Mouse (Mus musculus): Measurements from ENCODE around the gene Aoc1.
A peak's percentile ranks its signal among the peaks of the same experiment; 100 is the strongest.
"Not testable (repeated sequence)": the region's sequence is repeated elsewhere in the genome, so short reads cannot be mapped to it uniquely, and the experiment has no call there.

Aoc1 gene

GRCm38 (mm10) chr6:48861616-48862280, 10.9 kb upstream of the Aoc1 start:
- DNase-seq (ENCODE audit: low spot score), result no peak

DNA sequence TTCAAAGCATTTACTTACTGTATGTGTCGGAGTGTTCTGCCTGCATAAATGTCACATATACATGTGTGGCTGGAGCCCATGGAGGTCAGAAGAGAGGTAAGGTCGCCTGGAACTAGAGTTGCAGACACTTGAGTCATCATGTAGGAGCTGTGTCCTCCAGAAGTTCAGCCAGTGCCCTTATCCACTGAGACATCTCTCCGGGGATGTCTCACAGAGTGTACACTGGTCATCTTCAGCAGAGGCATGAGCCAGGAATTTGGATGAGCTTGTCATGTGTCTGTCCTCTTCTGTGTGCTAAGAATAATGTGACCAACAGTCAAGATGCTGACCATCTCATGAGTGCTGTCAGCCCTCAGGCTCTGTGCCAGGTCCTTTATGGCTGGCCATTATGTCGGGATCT, 9.9 kb upstream of the Aoc1 start:
- DNase-seq (ENCODE audit: low spot score), result no peak

DNA sequence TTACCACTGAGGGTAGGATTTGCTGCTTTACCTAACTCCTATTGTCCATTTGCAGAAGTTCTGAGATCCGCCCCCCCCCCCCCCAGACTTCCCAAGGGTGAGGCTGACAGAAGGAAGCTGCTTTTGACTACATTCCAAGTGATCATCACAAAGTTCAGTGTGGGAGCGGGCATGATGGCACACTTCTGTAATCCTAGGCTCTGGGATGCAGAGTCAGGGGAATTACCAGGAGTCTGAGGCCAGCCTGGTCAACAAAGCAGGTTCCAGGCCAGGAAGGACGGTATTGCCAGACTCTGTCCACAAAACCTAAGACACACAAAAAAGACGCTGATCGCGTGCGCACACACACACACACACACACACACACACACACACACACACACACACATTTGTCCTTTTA, 9.2 kb upstream of the Aoc1 start:
- no peak for DNase-seq (ENCODE audit: low spot score)

- no peak for DNase-seq (ENCODE audit: low spot score)
Measured at GRCm38 (mm10) chr6:48864181-48864580, 8.5 kb upstream of the Aoc1 start.

- no peak for DNase-seq (ENCODE audit: low spot score)
Measured at GRCm38 (mm10) chr6:48864723-48865122, 8.0 kb upstream of the Aoc1 start.

DNA sequence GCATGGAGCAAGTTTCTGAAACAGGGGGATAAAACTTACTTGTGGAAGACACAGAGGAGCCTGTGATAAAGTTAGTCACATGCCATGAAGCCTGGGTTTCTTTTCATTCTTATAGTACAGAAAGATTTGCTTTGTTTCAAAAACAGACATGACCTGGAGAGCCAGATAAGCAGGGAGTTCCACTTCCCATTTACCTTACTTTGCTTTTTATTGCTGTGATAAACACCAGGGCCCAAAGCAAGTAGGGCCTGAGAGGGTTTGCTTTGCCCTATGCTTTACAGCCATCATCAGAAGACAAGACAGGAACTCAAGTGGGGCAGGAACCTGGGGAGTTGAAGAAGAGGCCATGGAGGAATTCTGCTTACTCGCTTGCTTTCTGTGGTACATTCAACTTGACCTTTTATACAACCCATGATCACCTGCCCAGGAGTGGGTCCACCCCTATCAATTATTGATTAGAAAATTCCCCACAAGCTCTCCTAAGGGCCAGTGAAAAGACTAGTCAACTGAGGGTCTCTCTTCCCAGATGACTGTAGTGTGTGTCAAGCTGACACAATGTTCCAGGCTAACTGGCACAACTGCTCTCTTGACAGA, 7.4 kb upstream of the Aoc1 start:
- no peak for DNase-seq (ENCODE audit: low spot score)

DNA sequence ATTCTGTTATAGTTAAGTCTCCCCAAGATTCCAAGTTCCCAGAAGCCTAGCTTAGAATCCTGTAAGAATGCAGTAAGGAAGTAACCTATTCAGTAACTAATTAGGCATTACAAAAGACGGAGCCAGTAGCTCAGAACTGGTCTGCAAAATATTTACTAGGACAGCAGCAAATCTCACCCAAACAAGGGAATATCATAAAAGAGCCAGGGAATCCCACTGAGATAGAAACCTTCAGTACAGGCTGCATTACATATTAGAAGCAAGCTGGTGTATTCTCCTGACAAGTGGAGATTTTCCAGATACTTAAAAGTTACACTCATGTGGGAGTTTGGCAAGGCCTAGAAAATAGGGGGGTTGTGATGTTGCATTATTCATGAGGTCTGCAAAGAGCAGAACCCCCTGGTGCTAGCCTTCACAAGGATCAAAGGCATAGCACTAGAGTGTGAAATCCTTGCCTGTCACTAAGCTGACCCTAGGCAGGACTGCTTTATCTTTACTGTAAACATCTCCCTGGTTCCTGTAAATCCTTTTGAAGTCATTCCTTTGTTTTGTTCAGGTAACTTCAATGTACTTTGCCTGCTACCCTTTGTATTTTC, 6.2 kb upstream of the Aoc1 start:
- not testable (repeated sequence) for DNase-seq (ENCODE audit: low spot score)

- no peak for DNase-seq (ENCODE audit: low spot score)
Measured at GRCm38 (mm10) chr6:48867158-48867557, 5.5 kb upstream of the Aoc1 start.

GRCm38 (mm10) chr6:48869774-48870173, 2.9 kb upstream of the Aoc1 start:
- no peak for DNase-seq (ENCODE audit: low spot score)

GRCm38 (mm10) chr6:48874576-48874975, 1.9 kb downstream of the Aoc1 start:
- DNase-seq (ENCODE audit: low spot score), result no peak

DNA sequence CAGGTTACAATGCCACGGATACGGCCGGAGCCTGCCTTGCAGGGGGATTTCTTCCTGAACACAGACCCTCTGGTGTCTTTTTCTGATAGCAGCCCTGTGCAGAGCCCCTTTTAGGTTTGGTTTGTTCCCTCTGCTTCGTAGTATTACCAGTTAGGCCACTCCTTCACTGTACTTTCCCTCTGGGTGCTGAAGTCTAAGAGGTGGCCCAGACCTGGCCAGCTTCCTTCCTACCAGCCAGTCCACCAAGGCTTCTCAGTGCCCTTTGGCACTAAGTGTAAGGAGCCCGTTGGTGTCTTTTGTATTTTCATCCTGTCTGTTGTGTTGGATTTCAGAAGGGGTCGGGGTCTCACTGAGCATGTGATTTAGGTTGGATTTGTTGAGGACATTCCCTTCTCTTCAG, 2.8 kb downstream of the Aoc1 start:
- no peak for DNase-seq (ENCODE audit: low spot score)

DNA sequence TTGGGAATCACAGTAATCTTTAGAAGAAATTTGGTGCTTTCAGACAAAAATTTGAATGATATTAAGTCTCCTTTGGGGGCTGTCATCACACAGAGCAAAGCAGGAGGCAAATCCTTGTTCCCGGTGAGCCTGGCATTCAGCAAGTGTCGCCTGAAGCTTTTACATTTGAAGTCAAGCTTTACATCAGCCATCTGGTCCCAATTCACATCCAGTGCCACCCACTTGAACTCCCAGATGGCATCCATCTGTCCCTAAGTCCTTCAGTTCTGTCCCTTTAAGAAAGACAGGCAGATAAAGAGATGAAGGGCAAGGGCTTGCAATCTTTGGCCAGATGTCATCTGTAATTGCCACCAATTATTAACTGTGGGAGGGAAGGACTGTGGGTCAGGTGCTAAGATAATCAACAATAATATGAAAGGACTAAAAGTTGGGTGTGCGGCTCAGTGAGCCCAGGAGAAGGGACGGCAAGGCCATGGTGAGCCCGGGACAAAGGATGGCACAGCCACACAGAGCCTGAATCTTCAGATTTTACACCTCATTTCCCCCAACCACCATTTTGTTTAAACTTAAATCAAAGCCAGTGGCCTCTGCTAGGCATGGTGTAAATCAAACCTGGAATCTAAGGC, 3.9 kb downstream of the Aoc1 start:
- DNase-seq (ENCODE audit: low spot score), result peak; percentile 49

DNA sequence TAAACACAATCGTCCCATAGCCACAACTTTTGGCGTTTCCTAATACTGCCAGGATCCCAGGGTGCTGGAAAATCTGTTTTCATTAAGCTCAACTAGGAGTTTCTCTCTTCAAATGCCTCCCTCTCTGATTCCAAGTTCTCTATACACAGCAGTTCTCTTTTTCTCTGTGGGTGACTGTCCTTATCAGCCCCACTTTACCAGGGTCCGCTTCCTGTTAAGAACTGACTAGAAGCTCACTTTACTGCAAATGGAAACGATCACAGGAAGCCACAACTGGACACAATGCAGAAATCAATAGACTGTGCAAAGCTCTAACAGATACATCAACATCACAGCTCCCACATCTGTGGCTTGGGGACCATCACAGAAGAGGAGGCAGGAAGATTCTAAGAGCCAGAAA, 21.5 kb downstream of the Aoc1 start:
- no peak for DNase-seq (ENCODE audit: low spot score)

DNA sequence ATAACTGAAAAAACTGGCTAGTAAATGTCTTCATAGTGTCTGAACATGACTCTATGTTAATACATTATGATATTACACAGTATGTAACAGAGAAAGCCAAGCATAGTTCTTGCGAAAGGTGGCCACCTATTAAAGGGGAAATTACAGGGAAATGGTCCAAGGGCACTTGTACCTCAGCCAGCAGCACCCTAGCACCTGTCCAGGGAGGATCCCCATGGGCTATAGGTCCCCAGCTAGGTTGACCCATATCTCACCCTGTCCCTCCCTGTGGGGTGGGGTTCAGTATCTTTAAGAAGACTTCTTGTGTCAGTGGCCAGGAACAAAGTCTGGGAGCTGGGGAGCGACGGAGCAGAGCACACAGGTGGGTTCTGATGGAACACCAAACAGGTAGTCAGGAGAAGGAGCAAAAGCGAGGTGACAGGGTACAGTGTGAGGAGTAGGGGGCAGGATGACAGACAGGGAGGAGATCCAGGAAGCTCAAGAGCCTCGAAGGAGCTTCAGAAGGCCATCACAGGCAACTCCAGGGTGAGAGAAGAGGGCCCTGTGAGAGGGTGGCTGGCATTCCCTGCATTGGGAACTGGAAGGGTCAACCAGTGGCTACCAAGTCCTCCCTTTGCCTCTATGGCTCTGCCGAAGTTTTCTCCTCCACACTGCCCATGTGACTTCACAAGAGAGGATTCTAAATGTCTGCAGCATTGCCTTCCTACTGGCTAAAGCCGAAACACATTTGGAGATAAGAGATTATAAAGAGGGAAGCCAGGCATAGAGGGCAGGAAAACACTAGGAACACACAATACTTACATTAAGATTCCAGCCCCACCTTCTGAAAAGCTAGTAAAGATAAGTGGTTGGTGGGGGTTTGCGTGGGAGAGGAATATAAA, 22.5 kb downstream of the Aoc1 start:
- DNase-seq (ENCODE audit: low spot score), result no peak

DNA sequence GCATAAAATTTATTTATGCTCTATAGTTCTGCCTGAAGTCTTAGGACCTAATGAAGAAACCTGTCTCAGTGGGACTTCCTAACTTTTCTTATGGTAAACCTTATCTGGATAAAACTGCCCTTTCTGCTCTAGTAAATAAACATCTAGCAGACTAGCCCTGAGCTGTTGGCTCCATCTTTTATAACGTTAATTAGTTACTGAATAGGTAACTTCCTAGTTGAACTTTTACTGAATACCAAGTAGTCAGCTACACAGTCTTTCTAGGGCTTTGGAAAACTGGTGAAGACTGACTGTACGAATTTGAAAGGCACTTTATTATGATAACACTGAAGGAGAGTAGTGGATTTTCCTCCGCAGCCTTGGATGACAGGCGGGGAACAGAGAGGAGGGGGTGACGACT, 23.2 kb downstream of the Aoc1 start:
- no peak for DNase-seq (ENCODE audit: low spot score)

DNA sequence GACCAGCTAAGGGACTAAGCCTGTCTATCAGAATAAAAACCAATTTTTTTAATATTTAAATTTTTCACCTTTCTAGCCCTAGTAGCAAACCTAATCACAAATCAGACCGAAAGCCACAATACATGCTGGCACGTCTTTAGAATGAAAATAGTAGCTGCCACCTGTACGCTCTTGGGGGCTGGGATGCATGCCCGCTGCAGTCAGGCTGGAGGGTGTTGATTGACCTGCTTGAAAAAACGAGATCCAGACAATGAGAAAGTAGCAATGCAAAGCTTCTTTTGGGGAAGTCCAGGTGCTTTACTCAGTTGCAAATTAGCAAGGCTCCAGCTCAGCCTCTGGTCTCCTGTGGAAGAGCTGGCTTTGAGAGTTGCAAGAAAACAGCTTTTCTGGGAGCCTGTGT, 24.3 kb downstream of the Aoc1 start:
- DNase-seq (ENCODE audit: low spot score), result no peak

- not testable (repeated sequence) for DNase-seq (ENCODE audit: low spot score)
Measured at GRCm38 (mm10) chr6:48901316-48901715, 28.6 kb downstream of the Aoc1 start.

- DNase-seq (ENCODE audit: low spot score), result no peak
Measured at GRCm38 (mm10) chr6:48902511-48903406, 30.1 kb downstream of the Aoc1 start.

- DNase-seq (ENCODE audit: low spot score), result no peak
Measured at GRCm38 (mm10) chr6:48903437-48903836, 30.7 kb downstream of the Aoc1 start.

GRCm38 (mm10) chr6:48905606-48906005, 32.9 kb downstream of the Aoc1 start:
- no peak for DNase-seq (ENCODE audit: low spot score)

- no peak for DNase-seq (ENCODE audit: low spot score)
Measured at GRCm38 (mm10) chr6:48906371-48906770, 33.7 kb downstream of the Aoc1 start.
